Mouse (Mus musculus) hindbrain, embryonic 12.5 days (tissue): ENCODE data around the gene Pink1. TPM values are rescaled to one million over a fixed set of nuclear protein-coding genes. Genes with fewer than 3 reads are reported as not detected.

ENCODE experiments used
- ATAC-seq: fragments of 200-750 bp; cut with Nextera tagmentation; 2 replicates; pipeline ENCODE4 v1.8.0; 2017; ENCODE audit warnings: moderate TSS enrichment; ENCODE audit not compliant: low FRiP score
- H3K27ac ChIP-seq: fragments of 300-500 bp; sonication (generic); 2 replicates; pipeline ENCODE4 v1.5.1; 2016; ENCODE audit warnings: mild to moderate bottlenecking
- H3K27me3 ChIP-seq: fragments of 300-500 bp; sonication (generic); 2 replicates; pipeline ENCODE4 v1.6.1; 2016; ENCODE audit warnings: mild to moderate bottlenecking
- H3K36me3 ChIP-seq: fragments of 300-500 bp; sonication (generic); 2 replicates; pipeline ENCODE4 v1.6.1; 2016; ENCODE audit warnings: mild to moderate bottlenecking
- H3K4me1 ChIP-seq: fragments of 300-500 bp; sonication (generic); 2 replicates; pipeline ENCODE4 v1.6.1; 2016
- H3K4me2 ChIP-seq: fragments of 300-500 bp; sonication (generic); replicated peaks from 2 replicates; pipeline ENCODE4 v1.6.1; 2016; ENCODE audit warnings: mild to moderate bottlenecking
- H3K4me3 ChIP-seq: fragments of 300-500 bp; sonication (generic); 2 replicates; pipeline ENCODE4 v1.5.1; 2016; ENCODE audit warnings: mild to moderate bottlenecking
- H3K9ac ChIP-seq: fragments of 300-500 bp; sonication (generic); 2 replicates; pipeline ENCODE4 v1.6.1; 2016; ENCODE audit warnings: mild to moderate bottlenecking, moderate library complexity
- H3K9me3 ChIP-seq: fragments of 300-500 bp; sonication (generic); replicated peaks from 2 replicates; pipeline ENCODE4 v1.6.1; 2016; ENCODE audit warnings: mild to moderate bottlenecking
- WGBS: fragments of 180-500 bp; shearing (Covaris S2); methylation state at CpG from one replicate; pipeline ENCODE4 v1.1.7; 2016; 5-methylcytosine and 5-hydroxymethylcytosine counted together
- polyA plus RNA-seq: library from polyadenylated mRNA; unstranded; fragments of >200 nt; fragmentation: Nextera tagmentation; extraction: Ambion mirVana; gene quantifications from 2 replicates; pipeline ENCODE4 v1.2.1, GENCODE M21; 2016

Gene Pink1
- polyA plus RNA-seq, 1 experiment from 2014 or later, result 79.8 TPM

GRCm38 (mm10) chr4:138356141-138356540, 30.0 kb upstream of the Pink1 start:
- peaks cover 3% of the 10 kb centered on the region; the same call in 1 of the 2 replicates for H3K4me1 ChIP-seq
- H3K9ac ChIP-seq, result no peak overlapping the region
- no peaks in the 10 kb centered on the region for H3K36me3 ChIP-seq
- H3K4me3 ChIP-seq, result no peak overlapping the region
- no peaks in the 10 kb centered on the region for H3K27me3 ChIP-seq
- no peak overlapping the region for H3K27ac ChIP-seq
- ATAC-seq, result no peak
- 90% methylated on average over 8 of the region's 8 CpGs for WGBS
- H3K4me2 ChIP-seq, result no peak overlapping the region
- no peaks in the 10 kb centered on the region for H3K9me3 ChIP-seq

DNA sequence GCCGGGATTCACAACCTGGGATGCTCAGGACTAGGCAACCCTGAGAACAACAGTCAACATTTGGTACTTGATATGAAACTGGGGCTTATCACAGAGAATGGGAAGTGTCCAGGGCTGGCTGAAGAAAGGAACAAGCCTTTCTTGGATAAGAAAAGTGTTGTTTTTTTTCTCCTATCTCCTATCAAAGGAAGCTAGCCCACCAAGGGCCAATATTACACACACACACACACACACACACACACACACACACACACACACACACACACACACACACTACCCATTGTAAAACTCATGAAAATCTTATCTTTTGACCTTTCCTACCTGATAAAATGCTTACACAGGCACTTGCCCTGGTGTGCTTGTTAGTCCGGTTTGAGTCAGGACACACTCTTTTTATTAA, 29.4 kb upstream of the Pink1 start:
- WGBS, result 95% methylated on average over 2 of the region's 2 CpGs
- H3K4me3 ChIP-seq, result no peak overlapping the region

GRCm38 (mm10) chr4:138353438-138354171, 27.5 kb upstream of the Pink1 start:
- Histone ChIP-seq H3K9me3 (no peaks in the 10 kb centered on the region), H3K4me1 (no peaks in the 10 kb centered on the region), H3K9ac (no peak overlapping the region), H3K4me3 (no peak overlapping the region), H3K36me3 (no peaks in the 10 kb centered on the region), H3K27me3 (no peaks in the 10 kb centered on the region; the same call in 1 of the 2 replicates), H3K4me2 (no peak overlapping the region), H3K27ac (no peak overlapping the region)
- WGBS, result 77% methylated on average over 10 of the region's 10 CpGs
- no peak for ATAC-seq

More for the DNA sequence above, 29.4 kb upstream of the Pink1 start:
- Histone ChIP-seq H3K4me1 (no peaks in the 10 kb centered on the region), H3K27me3 (no peaks in the 10 kb centered on the region), H3K27ac (no peak overlapping the region), H3K9ac (no peak overlapping the region), H3K4me2 (no peak overlapping the region), H3K36me3 (no peaks in the 10 kb centered on the region), H3K9me3 (no peaks in the 10 kb centered on the region)
- no peak for ATAC-seq

DNA sequence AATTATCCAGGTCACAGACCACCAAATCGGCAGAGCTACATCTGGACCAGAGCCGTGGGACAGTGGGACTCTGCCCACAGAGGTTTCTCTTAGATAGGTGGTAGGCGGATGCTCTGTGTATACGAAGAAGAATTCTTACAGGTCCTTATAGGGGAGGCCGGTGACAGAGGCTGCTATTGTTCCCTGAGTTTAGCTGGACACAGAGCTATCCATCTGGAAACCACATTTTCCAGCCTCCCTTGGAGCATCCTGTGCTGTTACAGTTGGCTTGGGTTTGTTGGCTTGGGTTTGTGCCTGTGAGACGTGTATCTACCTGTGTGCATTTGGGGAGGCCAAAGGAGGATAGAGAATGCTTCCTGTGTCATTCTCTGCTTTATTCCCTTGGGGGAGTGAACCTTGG, 26.6 kb upstream of the Pink1 start:
- Histone ChIP-seq H3K4me1 (no peaks in the 10 kb centered on the region), H3K27me3 (no peaks in the 10 kb centered on the region; the same call in 1 of the 2 replicates), H3K9ac (no peak overlapping the region), H3K36me3 (no peaks in the 10 kb centered on the region), H3K4me3 (no peak overlapping the region), H3K9me3 (no peaks in the 10 kb centered on the region), H3K4me2 (no peak overlapping the region), H3K27ac (no peak overlapping the region)
- ATAC-seq, result no peak
- WGBS, result 78% methylated on average over 6 of the region's 6 CpGs

DNA sequence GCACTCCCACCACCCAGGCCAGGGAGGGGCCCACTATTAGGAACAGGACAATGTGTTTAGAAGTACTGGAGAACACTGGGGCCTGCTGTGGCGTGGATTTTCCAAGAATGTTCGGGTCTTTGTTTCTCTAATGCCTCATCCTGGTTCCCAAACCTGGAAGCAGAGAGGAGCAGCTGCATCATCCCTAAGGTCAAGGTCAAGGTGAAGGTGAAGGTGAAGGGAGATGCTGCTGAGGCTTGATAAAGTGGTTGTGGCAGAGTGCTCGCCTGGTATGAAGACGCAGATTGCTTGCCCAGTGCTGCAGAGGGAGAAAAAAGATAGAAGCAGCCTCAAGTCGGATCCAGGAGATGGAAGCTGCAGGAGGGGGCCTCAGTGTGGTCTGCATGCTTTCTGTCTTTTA, 25.7 kb upstream of the Pink1 start:
- 84% methylated on average over 5 of the region's 5 CpGs for WGBS
- H3K27me3 ChIP-seq, result no peaks in the 10 kb centered on the region; the same call in 1 of the 2 replicates
- no peak for ATAC-seq
- no peak overlapping the region for H3K4me3 ChIP-seq
- no peak overlapping the region for H3K27ac ChIP-seq
- H3K36me3 ChIP-seq, result no peaks in the 10 kb centered on the region
- H3K9me3 ChIP-seq, result no peaks in the 10 kb centered on the region
- no peaks in the 10 kb centered on the region for H3K4me1 ChIP-seq
- H3K9ac ChIP-seq, result no peak overlapping the region
- no peak overlapping the region for H3K4me2 ChIP-seq

GRCm38 (mm10) chr4:138348716-138349115, 22.6 kb upstream of the Pink1 start:
- Histone ChIP-seq H3K9ac (no peak overlapping the region), H3K27ac (no peak overlapping the region), H3K4me2 (no peak overlapping the region), H3K36me3 (no peaks in the 10 kb centered on the region), H3K27me3 (no peaks in the 10 kb centered on the region; the same call in 1 of the 2 replicates), H3K4me3 (no peak overlapping the region), H3K9me3 (no peaks in the 10 kb centered on the region), H3K4me1 (no peaks in the 10 kb centered on the region)
- no peak for ATAC-seq
- WGBS, result 76% methylated on average over 7 of the region's 7 CpGs

- H3K4me3 ChIP-seq, result no peak overlapping the region
- no peaks in the 10 kb centered on the region for H3K9me3 ChIP-seq
- H3K27me3 ChIP-seq, result no peaks in the 10 kb centered on the region; the same call in 1 of the 2 replicates
- ATAC-seq, result no peak
- 69% methylated on average over 1 of the region's 1 CpGs for WGBS
- no peak overlapping the region for H3K27ac ChIP-seq
- no peak overlapping the region for H3K4me2 ChIP-seq
- H3K9ac ChIP-seq, result no peak overlapping the region
- H3K36me3 ChIP-seq, result no peaks in the 10 kb centered on the region
- no peaks in the 10 kb centered on the region for H3K4me1 ChIP-seq
These were observed 21.2 kb upstream of the Pink1 start for GRCm38 (mm10) chr4:138347280-138347679.

- no peaks in the 10 kb centered on the region for H3K4me1 ChIP-seq
- H3K27me3 ChIP-seq, result no peaks in the 10 kb centered on the region; the same call in 1 of the 2 replicates
- no peak overlapping the region for H3K27ac ChIP-seq
- no peak overlapping the region for H3K4me3 ChIP-seq
- H3K36me3 ChIP-seq, result no peaks in the 10 kb centered on the region
- no peaks in the 10 kb centered on the region for H3K9me3 ChIP-seq
- H3K9ac ChIP-seq, result no peak overlapping the region
- no peak overlapping the region for H3K4me2 ChIP-seq
- 85% methylated on average over 9 of the region's 9 CpGs for WGBS
- ATAC-seq, result no peak
These were observed 18.9 kb upstream of the Pink1 start for GRCm38 (mm10) chr4:138344891-138345545.

- Histone ChIP-seq H3K27me3 (no peaks in the 10 kb centered on the region; the same call in 1 of the 2 replicates), H3K9me3 (no peaks in the 10 kb centered on the region), H3K4me2 (no peak overlapping the region), H3K4me1 (no peaks in the 10 kb centered on the region), H3K36me3 (no peaks in the 10 kb centered on the region), H3K9ac (no peak overlapping the region), H3K27ac (no peak overlapping the region), H3K4me3 (no peak overlapping the region)
- no peak for ATAC-seq
- WGBS, result 83% methylated on average over 10 of the region's 10 CpGs
These were observed 17.3 kb upstream of the Pink1 start for GRCm38 (mm10) chr4:138343341-138343837.

DNA sequence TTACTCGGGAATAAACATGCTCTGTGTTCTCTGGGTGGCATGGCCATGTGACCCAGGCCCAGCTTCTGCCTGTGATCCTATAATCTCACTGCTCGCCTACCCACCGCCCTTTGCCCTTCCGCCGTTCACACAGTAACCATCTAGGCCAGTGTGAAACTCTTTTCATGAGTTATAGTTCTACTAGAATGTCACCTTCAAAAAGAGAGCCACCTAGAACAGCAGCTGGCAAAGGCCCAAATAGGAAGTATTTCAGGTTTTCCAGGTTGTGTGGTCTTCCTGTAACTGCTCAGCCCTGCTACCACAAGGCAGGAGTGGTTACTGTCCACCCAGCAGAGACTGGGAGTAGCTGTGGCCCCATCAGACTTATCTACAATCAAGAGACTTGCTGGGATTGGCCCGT, 16.7 kb upstream of the Pink1 start:
- Histone ChIP-seq H3K27ac (no peak overlapping the region), H3K4me3 (no peak overlapping the region), H3K27me3 (no peaks in the 10 kb centered on the region; the same call in 1 of the 2 replicates), H3K9ac (no peak overlapping the region), H3K4me2 (no peak overlapping the region), H3K36me3 (no peaks in the 10 kb centered on the region), H3K9me3 (no peaks in the 10 kb centered on the region), H3K4me1 (no peaks in the 10 kb centered on the region)
- WGBS, result 83% methylated on average over 6 of the region's 6 CpGs
- ATAC-seq, result no peak

DNA sequence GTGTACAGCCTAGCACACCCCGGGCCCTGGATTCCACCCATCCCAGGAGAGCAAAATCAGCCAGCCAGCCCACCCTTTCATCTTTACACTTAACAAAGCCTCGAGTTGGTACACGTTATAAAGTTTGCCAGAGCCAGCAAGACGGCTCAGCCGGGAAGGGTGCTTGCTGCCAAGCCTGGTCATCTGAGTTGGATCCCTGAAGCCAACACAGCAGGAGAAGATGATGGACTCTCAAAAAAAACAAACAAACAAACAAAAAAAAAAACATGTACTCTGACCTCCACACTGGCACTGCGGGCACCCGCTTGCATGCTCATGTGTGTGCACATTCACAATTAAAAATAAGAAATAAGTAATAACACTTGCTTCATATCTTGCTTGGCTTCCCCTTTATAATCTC, 15.9 kb upstream of the Pink1 start:
- Histone ChIP-seq H3K4me2 (no peak overlapping the region), H3K9me3 (no peaks in the 10 kb centered on the region), H3K36me3 (no peaks in the 10 kb centered on the region), H3K27me3 (no peaks in the 10 kb centered on the region; the same call in 1 of the 2 replicates), H3K4me1 (no peaks in the 10 kb centered on the region), H3K9ac (no peak overlapping the region), H3K4me3 (no peak overlapping the region), H3K27ac (no peak overlapping the region)
- ATAC-seq, result no peak
- 82% methylated on average over 7 of the region's 7 CpGs for WGBS

DNA sequence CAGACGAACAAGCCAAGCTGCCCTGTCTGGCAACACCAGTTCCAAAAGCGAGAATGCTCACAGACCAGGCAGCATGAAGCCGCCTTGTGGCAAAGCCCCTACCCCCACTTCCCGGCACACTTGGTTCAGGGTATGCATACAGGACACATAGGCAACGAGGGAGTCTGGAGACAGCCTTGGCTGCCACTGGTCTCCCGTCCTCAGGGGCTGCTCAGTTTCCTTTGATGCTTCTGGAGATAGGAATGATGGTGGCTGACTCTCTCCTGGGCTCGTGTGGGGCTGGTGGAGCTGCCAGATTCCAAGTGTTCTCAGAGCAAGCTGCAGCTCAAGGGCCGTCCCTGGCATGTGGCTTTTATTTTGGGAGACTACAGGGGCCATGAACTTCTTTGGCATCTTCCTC, 15.3 kb upstream of the Pink1 start:
- ATAC-seq, result no peak
- Histone ChIP-seq H3K27ac (no peak overlapping the region), H3K4me3 (no peak overlapping the region), H3K4me1 (no peaks in the 10 kb centered on the region), H3K9me3 (no peaks in the 10 kb centered on the region), H3K4me2 (no peak overlapping the region), H3K36me3 (no peaks in the 10 kb centered on the region), H3K9ac (no peak overlapping the region), H3K27me3 (no peaks in the 10 kb centered on the region; the same call in 1 of the 2 replicates)
- WGBS, result 70% methylated on average over 8 of the region's 8 CpGs
